Mouse (Mus musculus) adrenal gland, postnatal 36 days (tissue): ENCODE data around the gene Slain1. TPM values are rescaled to one million over a fixed set of nuclear protein-coding genes. Genes with fewer than 3 reads are reported as not detected.
"Not testable (repeated sequence)": the region's sequence is repeated elsewhere in the genome, so short reads cannot be mapped to it uniquely, and the experiment has no call there.

ENCODE experiments used
- DNase-seq, 2 experiments: peaks; one replicate each; pipeline ENCODE4 v3.0.0; 2021; ENCODE audit warnings: mixed read lengths in 1 of 2
- microRNA-seq: library from miRNA; unstranded; fragments of <30 nt; microRNA quantifications from one replicate; pipeline ENCODE4 v1.2.0, GENCODE M21; 2021
- total RNA-seq, 2 experiments: library from RNA; stranded (reverse); gene quantifications; 2 replicates each; pipeline ENCODE4 v1.2.3; 2021

Slain1 gene
- total RNA-seq, 2 experiments from 2014 or later = 2.0 to 2.3 TPM

- DNase-seq = peak; percentile 58 to 72
These were observed 70.8 kb downstream of the Slain1 start for GRCm38 (mm10) chr14:103720637-103721355.

- DNase-seq = no peak
These were observed 73.3 kb downstream of the Slain1 start for GRCm38 (mm10) chr14:103723314-103723713.

- no peak for DNase-seq
These were observed 73.8 kb downstream of the Slain1 start for GRCm38 (mm10) chr14:103723841-103724240.

GRCm38 (mm10) chr14:103728506-103728905, 78.5 kb downstream of the Slain1 start:
- DNase-seq = no peak

GRCm38 (mm10) chr14:103728951-103729725, 79.1 kb downstream of the Slain1 start:
- no peak for DNase-seq

GRCm38 (mm10) chr14:103729760-103730367, 79.8 kb downstream of the Slain1 start:
- no peak for DNase-seq

GRCm38 (mm10) chr14:103732626-103733025, 82.6 kb downstream of the Slain1 start:
- no peak for DNase-seq

GRCm38 (mm10) chr14:103741216-103741615, 91.2 kb downstream of the Slain1 start:
- peak in 1 of 2 experiments; percentile 21 for DNase-seq

GRCm38 (mm10) chr14:103742150-103742549, 92.1 kb downstream of the Slain1 start:
- no peak for DNase-seq

GRCm38 (mm10) chr14:103747345-103747744, 97.3 kb downstream of the Slain1 start:
- DNase-seq = no peak

GRCm38 (mm10) chr14:103750638-103751037, 100.6 kb downstream of the Slain1 start:
- DNase-seq = not testable (repeated sequence)

GRCm38 (mm10) chr14:103751384-103751783, 101.4 kb downstream of the Slain1 start:
- DNase-seq = no peak

GRCm38 (mm10) chr14:103752773-103753172, 102.7 kb downstream of the Slain1 start:
- no peak for DNase-seq

GRCm38 (mm10) chr14:103754041-103754440, 104.0 kb downstream of the Slain1 start:
- DNase-seq = no peak

- no peak for DNase-seq
These were observed 104.4 kb downstream of the Slain1 start for GRCm38 (mm10) chr14:103754465-103754864.

Small RNA genes within 50 kb of the gene (microRNA-seq; reads per million reads assigned to microRNA genes)
- not detected for gene Gm22877

Other genes starting within 250 kb of the Slain1 start
- under 1 TPM; 0.26 TPM for gene Scel, start 136.9 kb upstream of the Slain1 start, total RNA-seq
- gene Ednrb, start 194.2 kb downstream of the Slain1 start, total RNA-seq = 10 to 100 TPM; 44.6 to 52.8 TPM